Mouse (Mus musculus) left cerebral cortex, adult 9 months (tissue): ENCODE results near the gene Chst8.

ENCODE experiments used
- DNase-seq, 2 experiments: peaks; one replicate each; pipeline ENCODE4 v3.0.0; 2022; ENCODE audit warnings: low spot score in 2 of 2

Gene Chst8

GRCm38 (mm10) chr7:34714848-34715460 is 97.6 kb downstream of the Chst8 start:
- DNase-seq = no peak

- no peak for DNase-seq
These were observed 103.4 kb downstream of the Chst8 start for GRCm38 (mm10) chr7:34709111-34709510.

GRCm38 (mm10) chr7:34704401-34704800 is 108.1 kb downstream of the Chst8 start:
- DNase-seq = no peak

- no peak for DNase-seq
These were observed 109.1 kb downstream of the Chst8 start for GRCm38 (mm10) chr7:34703437-34703836.

- peak in 1 of 2 experiments; percentile 35 for DNase-seq
These were observed 109.7 kb downstream of the Chst8 start for GRCm38 (mm10) chr7:34702718-34703351.

GRCm38 (mm10) chr7:34699888-34700287 is 112.6 kb downstream of the Chst8 start:
- DNase-seq = no peak

GRCm38 (mm10) chr7:34698221-34698620 is 114.3 kb downstream of the Chst8 start:
- no peak for DNase-seq

- no peak for DNase-seq
These were observed 116.4 kb downstream of the Chst8 start for GRCm38 (mm10) chr7:34696086-34696485.

- DNase-seq = no peak
These were observed 117.6 kb downstream of the Chst8 start for GRCm38 (mm10) chr7:34694898-34695297.

- DNase-seq = no peak
These were observed 118.6 kb downstream of the Chst8 start for GRCm38 (mm10) chr7:34693916-34694315.

GRCm38 (mm10) chr7:34693072-34693471 is 119.4 kb downstream of the Chst8 start:
- DNase-seq = no peak

GRCm38 (mm10) chr7:34690111-34690510 is 122.4 kb downstream of the Chst8 start:
- DNase-seq = no peak

- no peak for DNase-seq
These were observed 123.5 kb downstream of the Chst8 start for GRCm38 (mm10) chr7:34689028-34689427.

- DNase-seq = no peak
These were observed 126.7 kb downstream of the Chst8 start for GRCm38 (mm10) chr7:34685801-34686200.

GRCm38 (mm10) chr7:34685176-34685575 is 127.3 kb downstream of the Chst8 start:
- no peak for DNase-seq

GRCm38 (mm10) chr7:34680771-34681421 is 131.6 kb downstream of the Chst8 start:
- DNase-seq = no peak

- no peak for DNase-seq
These were observed 132.6 kb downstream of the Chst8 start for GRCm38 (mm10) chr7:34679886-34680285.

- DNase-seq = peak in 1 of 2 experiments; percentile 87
These were observed 136.5 kb downstream of the Chst8 start for GRCm38 (mm10) chr7:34675831-34676514.

GRCm38 (mm10) chr7:34675120-34675790 is 137.3 kb downstream of the Chst8 start:
- DNase-seq = no peak

- no peak for DNase-seq
These were observed 139.6 kb downstream of the Chst8 start for GRCm38 (mm10) chr7:34672916-34673315.

- DNase-seq = peak; percentile 36 to 94
These were observed 140.6 kb downstream of the Chst8 start for GRCm38 (mm10) chr7:34671911-34672310.

GRCm38 (mm10) chr7:34670778-34671177 is 141.7 kb downstream of the Chst8 start:
- DNase-seq = no peak
